Mouse (Mus musculus) kidney, postnatal 0 days (tissue): ENCODE results near the gene Zfp719. TPM values are rescaled to one million over a fixed set of nuclear protein-coding genes. Genes with fewer than 3 reads are reported as not detected.

Source experiments
- ATAC-seq: fragments of 200-750 bp; cut with Nextera tagmentation; replicated peaks from 2 replicates; pipeline ENCODE4 v1.8.0; 2017; ENCODE audit warnings: low read depth, moderate number of reproducible peaks, moderate TSS enrichment, moderate library complexity; ENCODE audit not compliant: low FRiP score
- DNase-seq: peaks from one replicate; pipeline ENCODE4 v3.0.0-alpha.2; 2016; ENCODE audit warnings: low spot score
- H3K27ac ChIP-seq: fragments of 300-500 bp; sonication (generic); 2 replicates; pipeline ENCODE4 v1.5.1; 2014; ENCODE audit warnings: mild to moderate bottlenecking
- H3K27me3 ChIP-seq: fragments of 300-500 bp; sonication (generic); 2 replicates; pipeline ENCODE4 v1.6.1; 2014; ENCODE audit warnings: low read length, mixed read lengths; ENCODE audit not compliant: insufficient read depth
- H3K36me3 ChIP-seq: fragments of 300-500 bp; sonication (generic); 2 replicates; pipeline ENCODE4 v1.6.1; 2014; ENCODE audit warnings: low read length, mixed read lengths; ENCODE audit not compliant: insufficient read depth
- H3K4me1 ChIP-seq: fragments of 300-500 bp; sonication (generic); replicated peaks from 2 replicates; pipeline ENCODE4 v1.6.1; 2014; ENCODE audit warnings: antibody characterized with exemption, low read length, mixed read lengths; ENCODE audit not compliant: insufficient read depth
- H3K4me2 ChIP-seq: fragments of 300-500 bp; sonication (generic); 2 replicates; pipeline ENCODE4 v1.6.1; 2014; ENCODE audit warnings: mild to moderate bottlenecking, low read length, moderate library complexity, mixed read lengths
- H3K4me3 ChIP-seq: fragments of 300-500 bp; sonication (generic); replicated peaks from 2 replicates; pipeline ENCODE4 v1.5.1; 2014; ENCODE audit warnings: low read depth, low read length
- H3K9ac ChIP-seq: fragments of 300-500 bp; sonication (generic); 2 replicates; pipeline ENCODE4 v1.6.1; 2014; ENCODE audit warnings: low read depth, low read length
- H3K9me3 ChIP-seq: fragments of 300-500 bp; sonication (generic); replicated peaks from 2 replicates; pipeline ENCODE4 v1.6.1; 2016; ENCODE audit warnings: low read length, inconsistent platforms, mixed read lengths
- CTCF ChIP-seq: IDR thresholded peaks from 2 replicates; pipeline ENCODE4 v1.5.1; 2016; ENCODE audit warnings: antibody characterized with exemption, low read depth, mild to moderate bottlenecking, moderate library complexity
- WGBS: fragments of 180-500 bp; shearing (Covaris S2); extraction: QIAGEN DNeasy Blood & Tissue Kit; methylation state at CpG from one replicate; pipeline ENCODE4 v1.1.7; 2014; 5-methylcytosine and 5-hydroxymethylcytosine counted together
- polyA plus RNA-seq: library from polyadenylated mRNA; unstranded; fragments of >200 nt; fragmentation: Nextera tagmentation; extraction: Ambion mirVana; gene quantifications from 2 replicates; pipeline ENCODE4 v1.2.1, GENCODE M21; 2015

The Zfp719 gene
- polyA plus RNA-seq, 1 experiment from 2014 or later = 7.8 TPM

DNA sequence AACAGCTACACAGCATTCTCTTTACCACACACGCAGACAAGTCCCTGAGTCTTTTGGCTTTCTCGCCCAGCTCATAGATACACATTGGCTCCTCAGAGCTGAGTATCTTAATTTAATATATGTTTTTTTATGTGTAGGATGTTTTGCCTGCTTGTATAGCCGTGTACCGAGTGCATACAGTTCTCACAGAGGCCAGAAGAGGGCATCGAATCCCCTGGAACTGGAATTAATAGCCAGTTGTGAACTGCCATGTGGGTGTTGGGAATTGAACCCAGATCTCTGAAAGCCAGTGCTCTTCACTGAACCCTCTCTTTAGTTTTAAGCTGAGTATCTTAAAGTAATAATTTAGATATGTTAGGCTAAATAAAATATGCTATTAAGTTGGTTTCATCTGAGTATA, 5.4 kb downstream of the Zfp719 start:
- Histone ChIP-seq H3K36me3 (peaks cover 53% of the 10 kb centered on the region), H3K4me1 (0 out of 2 replicates have a peak, but pooled peaks cover 6% of the 10 kb centered on the region), H3K4me2 (no peak overlapping the region), H3K9ac (no peak overlapping the region), H3K9me3 (no peaks in the 10 kb centered on the region), H3K27me3 (no peaks in the 10 kb centered on the region), H3K4me3 (no peak overlapping the region), H3K27ac (no peak overlapping the region)
- no peak for ATAC-seq
- DNase-seq = peak; percentile 3
- WGBS = 89% methylated on average over 5 of the region's 5 CpGs
- TF ChIP-seq CTCF = peak; percentile 32; the same call in 1 of the 2 replicates

DNA sequence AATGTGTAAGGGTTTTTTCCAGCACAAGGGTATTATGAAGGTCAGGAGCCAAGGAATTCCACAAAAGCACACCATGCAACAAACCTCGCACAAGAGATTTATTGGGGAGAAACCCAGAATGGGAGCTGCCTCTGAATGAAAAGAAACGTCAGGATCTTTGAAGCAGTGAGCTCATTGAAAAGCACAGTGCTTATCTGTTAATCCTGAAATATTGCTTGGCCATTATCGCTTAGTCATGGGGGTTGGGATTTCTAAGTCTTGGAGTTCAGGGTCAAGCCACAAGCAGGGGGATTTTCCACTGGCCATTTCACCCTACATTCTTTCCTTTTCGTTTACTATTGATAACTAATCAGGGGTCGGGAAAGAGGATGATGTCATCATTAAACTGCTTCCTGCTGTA, 22.5 kb downstream of the Zfp719 start:
- Histone ChIP-seq H3K36me3 (no peaks in the 10 kb centered on the region), H3K27me3 (no peaks in the 10 kb centered on the region), H3K9me3 (no peaks in the 10 kb centered on the region), H3K4me2 (no peak overlapping the region), H3K27ac (no peak overlapping the region), H3K4me1 (no peaks in the 10 kb centered on the region), H3K9ac (no peak overlapping the region), H3K4me3 (no peak overlapping the region)
- 39% methylated on average over 5 of the region's 5 CpGs for WGBS
- DNase-seq = no peak
- ATAC-seq = no peak
- TF ChIP-seq CTCF = no peak

GRCm38 (mm10) chr7:43606896-43607742, 27.7 kb downstream of the Zfp719 start, which contains the start of gene Zfp819:
Gene Zfp819 (plus strand): TSS chr7:43607169.
- no peak for TF ChIP-seq CTCF
- DNase-seq (peak; percentile 83), ATAC-seq (peak; percentile 87)
- 13% methylated on average over 41 of the region's 41 CpGs for WGBS
- H3K4me2 ChIP-seq = peak within 1 kb of the TSS; percentile 59
- no peak within 1 kb of the TSS for H3K27ac ChIP-seq
- no peaks in the 10 kb centered on the region for H3K9me3 ChIP-seq
- H3K4me1 ChIP-seq = no peaks in the 10 kb centered on the region; the same call in 1 of the 2 replicates
- H3K36me3 ChIP-seq = no peaks in the 10 kb centered on the region
- H3K27me3 ChIP-seq = no peaks in the 10 kb centered on the region
- no peak within 1 kb of the TSS for H3K9ac ChIP-seq
- H3K4me3 ChIP-seq = peak within 1 kb of the TSS; percentile 26; the same call in 1 of the 2 replicates

- WGBS = 34% methylated on average over 5 of the region's 5 CpGs
- no peaks in the 10 kb centered on the region for H3K27me3 ChIP-seq
- no peak for TF ChIP-seq CTCF
- H3K4me2 ChIP-seq = no peak overlapping the region; the same call in 1 of the 2 replicates
- H3K4me1 ChIP-seq = no peaks in the 10 kb centered on the region; the same call in 1 of the 2 replicates
- no peak for ATAC-seq
- H3K27ac ChIP-seq = no peak overlapping the region
- no peaks in the 10 kb centered on the region for H3K36me3 ChIP-seq
- H3K9ac ChIP-seq = no peak overlapping the region
- DNase-seq = no peak
- no peaks in the 10 kb centered on the region for H3K9me3 ChIP-seq
- no peak overlapping the region for H3K4me3 ChIP-seq
Observed at GRCm38 (mm10) chr7:43607743-43608287, 28.4 kb downstream of the Zfp719 start.

- H3K4me3 ChIP-seq = no peak overlapping the region
- no peak overlapping the region for H3K4me2 ChIP-seq
- no peak overlapping the region for H3K9ac ChIP-seq
- DNase-seq = no peak
- TF ChIP-seq CTCF = no peak
- no peaks in the 10 kb centered on the region for H3K9me3 ChIP-seq
- no peaks in the 10 kb centered on the region; the same call in 1 of the 2 replicates for H3K4me1 ChIP-seq
- no peaks in the 10 kb centered on the region for H3K27me3 ChIP-seq
- no peak for ATAC-seq
- no peak overlapping the region for H3K27ac ChIP-seq
- WGBS = 70% methylated on average over 7 of the region's 7 CpGs
- H3K36me3 ChIP-seq = no peaks in the 10 kb centered on the region
Observed at GRCm38 (mm10) chr7:43608316-43608824, 29.0 kb downstream of the Zfp719 start.

DNA sequence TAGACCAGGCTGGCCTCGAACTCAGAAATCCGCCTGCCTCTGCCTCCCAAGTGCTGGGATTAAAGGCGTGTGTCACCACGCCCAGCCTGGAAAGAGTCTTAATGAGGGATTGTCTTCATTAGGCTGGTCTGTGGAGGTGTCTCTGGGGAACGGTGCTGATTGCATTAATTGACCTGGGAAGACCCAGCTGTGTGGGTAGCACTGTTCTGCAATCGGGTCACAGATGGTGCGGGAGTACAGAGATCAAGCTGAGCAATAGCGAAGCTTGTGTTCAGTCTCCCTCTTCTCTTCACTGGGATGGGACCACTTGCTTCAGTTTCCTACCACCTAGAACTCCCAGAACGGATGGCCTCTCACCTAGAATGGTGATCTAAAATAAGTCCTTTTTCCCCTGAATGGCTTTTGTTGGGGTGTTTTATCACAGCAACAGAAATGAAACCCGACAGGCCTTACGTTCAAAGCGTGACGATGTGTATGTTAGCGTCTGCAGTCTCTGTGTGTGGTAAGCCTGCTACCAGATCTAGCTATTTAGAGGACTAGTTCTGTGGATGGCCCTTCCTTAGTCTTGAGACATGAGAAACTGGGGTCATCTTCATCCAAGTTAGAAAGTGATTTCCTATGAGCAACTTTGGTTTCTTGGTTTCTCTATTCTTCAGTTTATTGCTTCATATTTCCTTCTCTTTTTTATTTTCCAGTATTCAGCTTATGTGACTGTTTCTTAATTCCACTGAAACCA, 34.6 kb downstream of the Zfp719 start:
- no peaks in the 10 kb centered on the region for H3K27me3 ChIP-seq
- no peaks in the 10 kb centered on the region for H3K4me1 ChIP-seq
- DNase-seq = no peak
- no peaks in the 10 kb centered on the region for H3K36me3 ChIP-seq
- no peak overlapping the region for H3K27ac ChIP-seq
- H3K9ac ChIP-seq = no peak overlapping the region
- 86% methylated on average over 14 of the region's 14 CpGs for WGBS
- H3K9me3 ChIP-seq = no peaks in the 10 kb centered on the region
- H3K4me2 ChIP-seq = no peak overlapping the region
- no peak for TF ChIP-seq CTCF
- no peak for ATAC-seq
- H3K4me3 ChIP-seq = no peak overlapping the region
